Mouse (Mus musculus): ENCODE data around the gene Gmds. TPM values are rescaled to one million over a fixed set of nuclear protein-coding genes. Genes with fewer than 3 reads are reported as not detected.

Gene Gmds
- polyA plus RNA-seq, 1 experiment from 2014 or later = 41.0 TPM

- H3K4me2 ChIP-seq = peak overlapping the region; percentile 51
Measured at GRCm38 (mm10) chr13:31793163-31793562, 545.4 kb downstream of the Gmds start.

GRCm38 (mm10) chr13:31792480-31793132 lies 545.9 kb downstream of the Gmds start:
- 12% methylated on average over 17 of the region's 17 CpGs for WGBS
- H3K9ac ChIP-seq = no peak overlapping the region
- H3K4me2 ChIP-seq = peak overlapping the region; percentile 51
- peak overlapping the region; percentile 25 for H3K4me3 ChIP-seq
- no peaks in the 10 kb centered on the region for H3K9me3 ChIP-seq
- H3K27me3 ChIP-seq = peaks cover 33% of the 10 kb centered on the region
- ATAC-seq (ENCODE audit: insufficient number of reproducible peaks, insufficient read depth, low FRiP score, low TSS enrichment, low read depth) = peak; percentile 20; the same call in 1 of the 2 replicates
- no peak overlapping the region for H3K27ac ChIP-seq
- no peaks in the 10 kb centered on the region for H3K36me3 ChIP-seq
- peaks cover 9% of the 10 kb centered on the region for H3K4me1 ChIP-seq

More at GRCm38 (mm10) chr13:31793163-31793562, 545.4 kb downstream of the Gmds start:
- Histone ChIP-seq H3K27me3 (peaks cover 38% of the 10 kb centered on the region), H3K9me3 (no peaks in the 10 kb centered on the region), H3K36me3 (no peaks in the 10 kb centered on the region), H3K9ac (no peak overlapping the region), H3K4me1 (peaks cover 9% of the 10 kb centered on the region), H3K4me3 (0 out of 2 replicates have a peak overlapping the region, but pooled peaks have one; percentile 25), H3K27ac (no peak overlapping the region)
- WGBS = 14% methylated on average over 5 of the region's 5 CpGs
- ATAC-seq (ENCODE audit: insufficient number of reproducible peaks, insufficient read depth, low FRiP score, low TSS enrichment, low read depth) = no peak

GRCm38 (mm10) chr13:31784757-31785156 lies 553.8 kb downstream of the Gmds start:
- H3K9me3 ChIP-seq = no peaks in the 10 kb centered on the region
- ATAC-seq (ENCODE audit: insufficient number of reproducible peaks, insufficient read depth, low FRiP score, low TSS enrichment, low read depth) = no peak
- WGBS = 75% methylated on average over 7 of the region's 7 CpGs

GRCm38 (mm10) chr13:31782063-31782462 lies 556.5 kb downstream of the Gmds start:
- Histone ChIP-seq H3K9me3 (no peaks in the 10 kb centered on the region), H3K27me3 (no peaks in the 10 kb centered on the region), H3K4me3 (no peak overlapping the region), H3K27ac (no peak overlapping the region), H3K4me1 (0 out of 2 replicates have a peak, but pooled peaks cover 3% of the 10 kb centered on the region), H3K4me2 (no peak overlapping the region), H3K36me3 (no peaks in the 10 kb centered on the region), H3K9ac (no peak overlapping the region)
- ATAC-seq (ENCODE audit: insufficient number of reproducible peaks, insufficient read depth, low FRiP score, low TSS enrichment, low read depth) = no peak
- 78% methylated on average over 2 of the region's 2 CpGs for WGBS

More at GRCm38 (mm10) chr13:31784757-31785156, 553.8 kb downstream of the Gmds start:
- H3K27ac ChIP-seq = no peak overlapping the region
- no peak overlapping the region for H3K4me3 ChIP-seq
- H3K9ac ChIP-seq = no peak overlapping the region
- no peaks in the 10 kb centered on the region for H3K36me3 ChIP-seq
- H3K4me2 ChIP-seq = no peak overlapping the region
- H3K4me1 ChIP-seq = no peaks in the 10 kb centered on the region
- H3K27me3 ChIP-seq = no peaks in the 10 kb centered on the region

- Histone ChIP-seq H3K27ac (no peak overlapping the region), H3K4me3 (no peak overlapping the region), H3K9me3 (no peaks in the 10 kb centered on the region), H3K4me1 (0 out of 2 replicates have a peak, but pooled peaks cover 3% of the 10 kb centered on the region), H3K36me3 (no peaks in the 10 kb centered on the region), H3K4me2 (no peak overlapping the region), H3K27me3 (no peaks in the 10 kb centered on the region), H3K9ac (no peak overlapping the region)
- 84% methylated on average over 3 of the region's 3 CpGs for WGBS
- no peak for ATAC-seq (ENCODE audit: insufficient number of reproducible peaks, insufficient read depth, low FRiP score, low TSS enrichment, low read depth)
Measured at GRCm38 (mm10) chr13:31780299-31780698, 558.2 kb downstream of the Gmds start.

- Histone ChIP-seq H3K27ac (no peak overlapping the region), H3K4me2 (no peak overlapping the region), H3K9ac (no peak overlapping the region), H3K27me3 (no peaks in the 10 kb centered on the region), H3K36me3 (no peaks in the 10 kb centered on the region), H3K9me3 (no peaks in the 10 kb centered on the region), H3K4me3 (no peak overlapping the region), H3K4me1 (peaks cover 10% of the 10 kb centered on the region; the same call in 1 of the 2 replicates)
- WGBS = 62% methylated on average over 17 of the region's 17 CpGs
- ATAC-seq (ENCODE audit: insufficient number of reproducible peaks, insufficient read depth, low FRiP score, low TSS enrichment, low read depth) = no peak
Measured at GRCm38 (mm10) chr13:31779281-31779981, 559.1 kb downstream of the Gmds start.

- ATAC-seq (ENCODE audit: insufficient number of reproducible peaks, insufficient read depth, low FRiP score, low TSS enrichment, low read depth) = no peak
- Histone ChIP-seq H3K4me2 (no peak overlapping the region), H3K4me3 (no peak overlapping the region), H3K36me3 (no peaks in the 10 kb centered on the region), H3K4me1 (peaks cover 10% of the 10 kb centered on the region; the same call in 1 of the 2 replicates), H3K9ac (no peak overlapping the region), H3K27ac (peak overlapping the region; percentile 28; the same call in 1 of the 2 replicates), H3K27me3 (no peaks in the 10 kb centered on the region), H3K9me3 (no peaks in the 10 kb centered on the region)
- WGBS = 38% methylated on average over 5 of the region's 5 CpGs
Measured at GRCm38 (mm10) chr13:31775762-31776161, 562.8 kb downstream of the Gmds start.

GRCm38 (mm10) chr13:31772882-31773281 lies 565.7 kb downstream of the Gmds start:
- H3K36me3 ChIP-seq = no peaks in the 10 kb centered on the region
- no peak for ATAC-seq (ENCODE audit: insufficient number of reproducible peaks, insufficient read depth, low FRiP score, low TSS enrichment, low read depth)

More at GRCm38 (mm10) chr13:31772882-31773281, 565.7 kb downstream of the Gmds start:
- Histone ChIP-seq H3K4me3 (no peak overlapping the region), H3K4me2 (no peak overlapping the region), H3K9me3 (no peaks in the 10 kb centered on the region), H3K4me1 (peaks cover 7% of the 10 kb centered on the region; the same call in 1 of the 2 replicates), H3K9ac (no peak overlapping the region), H3K27me3 (no peaks in the 10 kb centered on the region), H3K27ac (no peak overlapping the region)
- WGBS = 73% methylated on average over 5 of the region's 5 CpGs

All from embryonic facial prominence, embryonic 13.5 days (tissue).